Mouse (Mus musculus): Measurements from ENCODE around the gene Il12rb1.

DNA sequence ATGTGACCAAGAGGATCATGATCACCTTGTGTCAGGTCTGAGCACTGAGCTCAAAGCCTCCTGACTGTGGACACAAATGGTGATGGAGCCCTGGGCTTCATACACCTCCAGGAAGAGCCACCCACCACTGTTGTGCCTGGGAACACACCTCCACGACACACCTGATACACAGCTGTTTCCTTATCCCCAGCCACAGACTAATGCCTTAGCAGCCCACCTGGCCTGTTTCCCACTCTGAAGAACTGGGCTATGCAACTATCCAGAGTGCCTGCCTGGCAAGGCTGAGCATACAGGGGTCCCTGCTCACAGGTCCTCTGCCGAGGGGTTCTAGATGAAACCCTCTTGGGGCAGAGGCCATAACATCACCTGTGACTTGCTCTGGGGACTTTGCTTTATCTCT is 14.0 kb upstream of the Il12rb1 start:
- no peak for TF ChIP-seq POLR2A (IDR thresholded peaks at IDR 0.05; ENCODE audit: borderline replicate concordance, extremely low read depth, insufficient read depth, insufficient read length, poor library complexity, severe bottlenecking)
- no peak for TF ChIP-seq CTCF (IDR thresholded peaks at IDR 0.05; ENCODE audit: borderline replicate concordance, extremely low read depth, insufficient read depth, insufficient read length)

All from brain, embryonic 14.5 days (tissue).